Mouse (Mus musculus): Measurements from ENCODE around the gene Inafm2. TPM values are rescaled to one million over a fixed set of nuclear protein-coding genes. Genes with fewer than 3 reads are reported as not detected.

Gene Inafm2
- polyA plus RNA-seq, 1 experiment: 11.7 TPM

DNA sequence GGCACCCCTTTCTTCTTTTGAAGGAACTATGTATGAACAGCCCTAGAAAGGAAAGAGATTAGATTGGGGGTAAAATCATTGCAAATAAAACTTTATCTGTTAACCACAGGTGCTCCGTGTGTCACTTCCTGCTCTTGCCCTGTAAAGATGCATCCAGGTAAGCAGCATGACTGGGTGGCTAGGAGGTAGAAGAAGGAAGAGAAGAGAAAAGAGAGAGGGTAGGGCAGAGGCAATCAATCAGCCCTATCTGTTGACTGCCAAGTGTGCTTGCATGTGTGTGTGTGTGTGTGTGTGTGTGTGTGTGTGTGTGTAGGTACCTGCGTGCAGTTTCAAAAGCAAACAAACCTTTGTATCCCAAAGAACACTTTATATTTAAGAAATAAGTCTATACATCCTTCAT, 29.0 kb downstream of the Inafm2 start:
- TF ChIP-seq CTCF (IDR thresholded peaks at IDR 0.05; ENCODE audit: borderline replicate concordance, extremely low read depth, insufficient read depth, insufficient read length) (no peak), POLR2A (IDR thresholded peaks at IDR 0.05; ENCODE audit: borderline replicate concordance, extremely low read depth, insufficient read depth, insufficient read length, poor library complexity, severe bottlenecking) (no peak)
- DNase-seq (ENCODE audit: low read depth): no peak

DNA sequence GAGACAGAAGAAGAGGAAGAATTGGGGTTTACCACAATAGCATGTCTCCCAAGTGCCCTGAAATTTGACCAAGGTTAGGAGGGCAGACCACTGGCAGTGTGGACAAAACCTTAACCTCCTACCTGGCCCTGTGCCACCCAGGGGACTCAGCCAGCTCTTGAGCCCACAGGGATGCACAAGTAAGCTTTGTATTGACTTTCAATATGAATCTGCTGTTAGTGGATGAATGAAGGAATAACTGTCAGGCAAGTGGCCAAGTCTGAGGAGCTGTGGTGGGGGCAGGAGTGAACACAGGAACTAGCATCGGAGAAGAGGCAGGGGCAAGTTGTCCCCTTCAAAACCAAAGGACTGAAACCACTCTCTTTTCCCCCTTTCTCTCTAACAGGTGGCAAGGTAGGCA, 29.8 kb downstream of the Inafm2 start:
- DNase-seq (ENCODE audit: low read depth): peak; percentile 57
- TF ChIP-seq POLR2A (IDR thresholded peaks at IDR 0.05; ENCODE audit: borderline replicate concordance, extremely low read depth, insufficient read depth, insufficient read length, poor library complexity, severe bottlenecking) (no peak), CTCF (IDR thresholded peaks at IDR 0.05; ENCODE audit: borderline replicate concordance, extremely low read depth, insufficient read depth, insufficient read length) (no peak)

DNA sequence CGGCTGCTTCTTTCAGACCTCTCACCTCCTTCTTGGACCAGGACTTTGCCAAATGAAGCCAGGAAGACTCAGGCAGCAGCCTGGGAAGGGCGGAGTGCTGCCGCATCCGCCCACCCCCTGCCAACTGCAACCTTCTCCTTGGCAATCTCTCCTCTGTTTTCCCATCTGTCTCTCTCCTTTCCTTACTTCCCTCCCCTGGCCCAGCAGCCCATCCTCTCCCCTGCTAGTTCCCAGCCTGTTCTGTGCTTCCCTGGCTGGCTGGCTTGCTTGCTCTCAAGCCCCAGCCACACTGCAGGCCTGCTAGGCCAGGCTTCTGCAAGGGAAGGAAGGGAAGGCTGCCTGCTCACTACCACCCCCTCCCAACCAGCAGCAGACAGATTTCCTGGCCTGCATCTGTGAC, 30.3 kb downstream of the Inafm2 start:
- peak; percentile 83 for DNase-seq (ENCODE audit: low read depth)
- TF ChIP-seq POLR2A (IDR thresholded peaks at IDR 0.05; ENCODE audit: borderline replicate concordance, extremely low read depth, insufficient read depth, insufficient read length, poor library complexity, severe bottlenecking): no peak
- TF ChIP-seq CTCF (IDR thresholded peaks at IDR 0.05; ENCODE audit: borderline replicate concordance, extremely low read depth, insufficient read depth, insufficient read length): no peak

DNA sequence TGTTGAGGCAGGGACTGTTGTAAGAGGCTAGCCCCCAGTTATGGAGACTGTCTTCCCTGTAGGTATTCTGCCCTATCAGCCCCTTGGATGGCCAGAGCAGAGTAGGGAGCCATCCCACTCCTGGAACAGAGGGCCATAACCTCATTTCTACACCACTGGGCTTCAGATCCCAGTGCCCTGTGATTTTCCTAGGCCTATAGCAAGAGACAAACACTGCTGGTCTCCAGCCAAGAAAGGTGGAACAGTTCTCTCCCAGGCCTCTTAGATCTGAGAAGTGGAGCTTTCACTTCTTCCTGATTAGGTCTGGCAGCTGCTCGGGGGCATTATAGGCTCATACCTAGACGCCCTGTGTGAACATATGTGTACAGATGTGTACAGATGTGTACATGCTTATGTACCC, 30.7 kb downstream of the Inafm2 start:
- no peak for DNase-seq (ENCODE audit: low read depth)
- TF ChIP-seq CTCF (IDR thresholded peaks at IDR 0.05; ENCODE audit: borderline replicate concordance, extremely low read depth, insufficient read depth, insufficient read length): no peak
- TF ChIP-seq POLR2A (IDR thresholded peaks at IDR 0.05; ENCODE audit: borderline replicate concordance, extremely low read depth, insufficient read depth, insufficient read length, poor library complexity, severe bottlenecking): no peak

DNA sequence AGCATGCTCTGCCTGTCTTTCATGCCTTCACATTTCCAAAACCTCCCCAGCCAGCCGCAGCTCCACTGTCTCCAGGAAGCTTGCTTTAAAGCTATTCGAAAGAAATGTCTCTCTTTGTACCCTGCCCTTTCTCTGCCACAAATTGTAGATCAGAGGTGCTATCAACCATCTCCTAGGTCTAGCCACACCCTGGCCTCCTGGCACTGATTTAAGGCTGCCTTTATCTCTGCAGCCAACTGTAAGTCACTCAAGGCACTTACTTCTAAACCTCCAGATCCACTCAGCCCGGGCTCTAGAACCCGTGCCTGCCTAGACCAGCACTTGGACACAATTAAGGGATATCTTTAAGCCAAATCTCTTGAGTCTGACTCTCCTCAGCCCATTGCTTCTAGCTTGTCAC, 32.9 kb downstream of the Inafm2 start:
- TF ChIP-seq CTCF (IDR thresholded peaks at IDR 0.05; ENCODE audit: borderline replicate concordance, extremely low read depth, insufficient read depth, insufficient read length): no peak
- TF ChIP-seq POLR2A (IDR thresholded peaks at IDR 0.05; ENCODE audit: borderline replicate concordance, extremely low read depth, insufficient read depth, insufficient read length, poor library complexity, severe bottlenecking): no peak
- DNase-seq (ENCODE audit: low read depth): no peak

DNA sequence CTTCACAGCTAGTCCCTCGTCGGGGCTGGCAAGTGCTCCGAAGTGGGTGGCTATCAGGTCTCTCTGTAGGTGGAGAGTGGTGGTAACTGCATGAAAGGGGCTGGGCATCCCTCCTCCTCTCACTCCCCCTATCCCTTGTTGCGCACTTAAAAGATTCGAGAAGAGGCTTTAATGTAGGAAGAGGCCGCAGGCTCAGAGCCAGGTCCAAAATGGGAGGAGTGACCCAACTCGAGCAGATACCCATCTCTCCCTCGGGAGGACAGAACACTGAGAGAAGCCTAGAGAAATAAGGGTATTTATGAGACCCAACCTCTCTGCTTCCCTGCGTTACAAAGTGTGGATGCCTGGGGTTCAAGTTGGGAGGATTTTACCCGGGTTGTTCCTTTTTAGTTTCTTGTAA, 33.5 kb downstream of the Inafm2 start:
- DNase-seq (ENCODE audit: low read depth): peak; percentile 47
- no peak for TF ChIP-seq CTCF (IDR thresholded peaks at IDR 0.05; ENCODE audit: borderline replicate concordance, extremely low read depth, insufficient read depth, insufficient read length)
- no peak for TF ChIP-seq POLR2A (IDR thresholded peaks at IDR 0.05; ENCODE audit: borderline replicate concordance, extremely low read depth, insufficient read depth, insufficient read length, poor library complexity, severe bottlenecking)

DNA sequence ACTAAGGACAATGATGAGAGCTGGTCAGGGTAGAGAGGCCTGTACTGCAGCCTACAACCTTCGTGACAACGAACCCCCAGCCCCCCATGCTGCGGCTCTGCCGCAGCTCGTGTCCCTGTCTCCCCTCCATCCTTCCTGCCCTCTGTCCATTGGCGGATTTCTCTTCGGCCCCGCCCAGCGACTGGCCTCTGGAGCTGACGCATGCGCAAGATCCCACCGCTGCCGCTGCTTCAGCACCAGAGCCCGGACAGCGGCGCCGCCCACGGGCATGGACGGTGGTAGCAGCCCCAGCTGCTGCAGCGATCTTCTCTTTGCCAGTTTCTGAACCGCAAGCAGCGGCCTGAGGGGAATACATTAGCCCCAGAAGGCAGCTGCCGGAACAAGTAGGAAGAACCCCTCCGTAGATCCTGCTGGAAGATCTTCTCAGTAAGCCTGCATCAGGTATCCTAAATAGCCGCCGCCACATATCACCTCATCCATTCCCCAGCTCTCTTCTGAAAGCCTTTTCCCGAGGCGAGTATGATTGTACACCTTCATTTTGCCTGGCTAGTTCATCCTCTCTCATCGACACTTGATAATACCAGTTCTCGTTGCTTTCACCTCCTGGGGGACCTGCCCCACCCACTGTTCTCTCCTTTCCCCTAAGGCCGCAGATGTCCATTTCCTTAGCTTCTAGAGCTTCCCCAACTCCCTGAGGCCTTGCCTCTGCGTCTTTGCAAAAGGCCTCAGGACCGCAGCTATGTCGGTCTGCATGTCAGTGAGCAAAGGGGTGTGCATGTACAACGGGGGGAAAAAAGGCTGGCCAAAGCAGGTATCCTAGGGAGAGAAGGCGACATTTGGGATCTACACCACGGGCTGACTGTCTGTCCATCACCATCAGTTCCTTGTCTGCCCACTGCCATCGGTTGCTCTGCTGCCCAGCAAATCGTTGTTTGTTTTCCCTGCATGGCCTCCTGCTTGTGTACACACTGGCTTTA, 34.2 kb downstream of the Inafm2 start, which contains the start of gene Disp2:
Gene Disp2, plus strand, starts transcription at position 216 of the 977 bp plus-strand sequence.
- TF ChIP-seq CTCF (IDR thresholded peaks at IDR 0.05; ENCODE audit: borderline replicate concordance, extremely low read depth, insufficient read depth, insufficient read length): peak; percentile 29; the same call in 1 of the 2 replicates
- TF ChIP-seq POLR2A (IDR thresholded peaks at IDR 0.05; ENCODE audit: borderline replicate concordance, extremely low read depth, insufficient read depth, insufficient read length, poor library complexity, severe bottlenecking): peak; percentile 53; the same call in 1 of the 2 replicates

DNA sequence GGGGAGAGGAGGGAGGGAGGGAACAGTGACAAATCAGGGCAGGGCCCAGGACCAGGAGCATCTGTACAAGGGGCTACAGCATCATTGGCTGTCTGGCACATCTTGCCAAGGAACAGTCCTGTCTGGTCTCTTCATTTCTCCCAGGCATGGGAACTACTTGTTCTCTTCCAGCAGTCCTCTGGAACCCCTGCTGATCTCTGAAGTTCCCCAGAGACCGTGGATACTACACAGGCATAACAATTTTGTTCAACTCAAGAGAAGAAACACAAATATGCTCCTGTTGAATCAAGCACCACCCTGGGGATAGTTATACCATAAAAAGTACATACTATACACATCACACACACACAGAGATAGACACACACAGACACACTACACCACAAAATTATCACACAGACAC, 35.6 kb downstream of the Inafm2 start:
- no peak for DNase-seq (ENCODE audit: low read depth)
- TF ChIP-seq CTCF (IDR thresholded peaks at IDR 0.05; ENCODE audit: borderline replicate concordance, extremely low read depth, insufficient read depth, insufficient read length) (no peak), POLR2A (IDR thresholded peaks at IDR 0.05; ENCODE audit: borderline replicate concordance, extremely low read depth, insufficient read depth, insufficient read length, poor library complexity, severe bottlenecking) (no peak)

More for the DNA sequence above, 34.2 kb downstream of the Inafm2 start, which contains the start of gene Disp2:
- peak; percentile 98 for DNase-seq (ENCODE audit: low read depth)

DNA sequence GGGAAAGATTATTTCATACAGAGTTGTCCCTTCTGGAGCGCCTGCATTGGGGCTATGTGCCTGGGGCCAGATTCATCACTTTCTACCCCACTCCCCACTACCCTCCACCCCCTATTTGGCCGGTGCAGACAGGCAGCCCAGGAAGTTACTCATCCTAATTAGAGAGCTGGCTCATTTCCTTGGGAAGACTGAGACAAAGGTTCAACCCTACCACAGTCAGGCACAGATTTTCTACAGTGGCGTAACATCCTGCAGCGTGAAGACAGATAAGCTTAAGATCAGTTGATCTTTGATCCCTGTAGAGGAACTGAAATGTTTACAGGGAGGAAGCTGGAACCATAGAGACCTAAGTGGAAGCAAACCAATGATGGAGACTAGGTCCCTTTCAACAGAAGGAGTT, 36.7 kb downstream of the Inafm2 start:
- TF ChIP-seq CTCF (IDR thresholded peaks at IDR 0.05; ENCODE audit: borderline replicate concordance, extremely low read depth, insufficient read depth, insufficient read length) (no peak), POLR2A (IDR thresholded peaks at IDR 0.05; ENCODE audit: borderline replicate concordance, extremely low read depth, insufficient read depth, insufficient read length, poor library complexity, severe bottlenecking) (no peak)
- DNase-seq (ENCODE audit: low read depth): no peak

DNA sequence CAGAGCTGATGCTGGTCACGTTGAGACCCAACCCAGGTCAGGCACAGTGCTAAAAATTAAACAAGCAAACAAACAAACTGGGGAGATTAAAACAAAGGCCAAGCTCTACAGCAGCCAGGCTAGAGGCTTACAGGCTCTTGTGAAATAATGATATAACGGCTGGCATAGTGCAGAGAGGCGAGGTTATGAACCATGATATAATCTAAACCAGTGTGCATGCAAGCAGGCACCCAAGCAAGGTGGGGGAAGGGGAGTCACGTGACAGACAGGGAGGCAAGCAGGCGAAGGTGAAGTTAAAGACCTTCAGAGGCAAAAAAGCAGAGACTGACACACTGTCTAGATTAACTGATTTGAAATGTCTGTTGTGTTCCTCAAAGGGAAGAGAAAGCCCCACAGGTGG, 37.5 kb downstream of the Inafm2 start:
- TF ChIP-seq CTCF (IDR thresholded peaks at IDR 0.05; ENCODE audit: borderline replicate concordance, extremely low read depth, insufficient read depth, insufficient read length) (no peak), POLR2A (IDR thresholded peaks at IDR 0.05; ENCODE audit: borderline replicate concordance, extremely low read depth, insufficient read depth, insufficient read length, poor library complexity, severe bottlenecking) (no peak)
- no peak for DNase-seq (ENCODE audit: low read depth)

DNA sequence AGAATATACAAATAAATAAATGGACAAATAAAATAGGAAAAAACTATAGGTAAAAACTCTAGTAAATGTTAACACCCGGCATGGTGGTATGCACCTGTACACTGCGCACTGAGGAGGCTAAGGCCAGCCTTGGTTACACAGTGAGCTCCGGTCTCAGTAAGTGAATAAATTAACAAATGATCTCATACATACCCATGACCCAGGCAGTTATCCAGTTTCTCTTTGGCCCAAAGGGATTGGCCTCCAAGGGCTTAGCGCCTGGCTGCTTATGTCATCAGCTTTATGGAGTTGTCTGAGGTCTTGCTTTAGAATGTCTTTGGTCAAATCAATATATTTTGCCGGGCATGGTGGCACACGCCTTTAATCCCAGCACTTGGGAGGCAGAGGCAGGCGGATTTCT, 38.1 kb downstream of the Inafm2 start:
- TF ChIP-seq CTCF (IDR thresholded peaks at IDR 0.05; ENCODE audit: borderline replicate concordance, extremely low read depth, insufficient read depth, insufficient read length) (no peak), POLR2A (IDR thresholded peaks at IDR 0.05; ENCODE audit: borderline replicate concordance, extremely low read depth, insufficient read depth, insufficient read length, poor library complexity, severe bottlenecking) (no peak)

More for the DNA sequence above, 38.1 kb downstream of the Inafm2 start:
- DNase-seq (ENCODE audit: low read depth): no peak

All from brain, embryonic 14.5 days (tissue).